ENCODE assay signal across 8 mouse cellular contexts in the genomic region with DNA sequence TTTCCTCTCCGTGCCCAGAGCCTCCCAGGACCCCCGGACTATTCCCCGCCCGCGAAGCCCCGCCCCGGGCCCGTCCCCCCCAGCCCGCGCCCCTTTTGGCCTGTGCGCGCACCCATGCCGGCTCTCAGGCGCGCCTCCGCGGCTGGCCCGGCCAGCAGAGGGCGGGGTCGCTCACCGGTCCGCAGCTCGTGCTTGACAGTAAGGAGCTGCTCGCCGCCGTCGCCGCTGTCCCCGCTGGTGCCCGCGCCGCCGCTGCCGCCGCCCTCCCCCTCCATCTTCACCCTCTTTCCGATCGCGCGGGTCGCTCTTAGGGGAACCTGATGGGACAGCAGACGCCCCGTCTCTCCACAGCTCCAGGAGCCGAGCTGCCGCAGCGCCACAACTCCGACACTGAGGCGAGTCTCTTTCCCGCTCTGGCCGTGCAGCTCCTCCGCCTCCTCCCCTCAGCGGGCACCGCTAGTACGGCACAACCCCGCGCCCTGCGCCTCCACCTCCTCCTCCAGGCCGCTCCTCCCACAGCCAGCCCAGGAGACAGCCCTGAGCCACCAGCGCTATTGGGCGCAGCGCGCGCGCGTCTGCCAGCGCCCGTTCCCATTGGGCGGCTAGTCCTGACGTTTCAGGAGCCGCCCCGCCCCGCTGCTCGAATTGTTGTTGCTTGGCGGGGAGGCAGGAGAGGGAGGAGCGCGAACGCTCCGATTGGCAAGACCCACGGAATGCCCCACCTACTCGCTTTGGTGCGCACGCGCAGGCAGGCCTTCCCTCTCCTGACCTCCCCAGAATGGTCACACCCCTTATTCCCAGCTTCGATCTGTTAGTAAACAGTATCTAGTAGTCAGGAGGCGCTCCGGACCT. TPM values are rescaled to one million over a fixed set of nuclear protein-coding genes. Genes with fewer than 3 reads are reported as not detected.
DNase-seq lines count a peak whose midpoint lies in the region; ATAC-seq lines count a peak whose summit lies in the region.

No protein-coding gene starts in this region.

- WGBS in hindbrain, embryonic 11.5 days, result 0% methylated on average over 56 of the region's 85 CpGs

- H3K36me3 ChIP-seq in hindbrain, embryonic 11.5 days (ENCODE audit: control insufficient read depth, insufficient read depth, low read length), result no peaks in the 10 kb centered on the region

- H3K9me3 ChIP-seq in hindbrain, embryonic 11.5 days (ENCODE audit: control insufficient read depth, low read length), result no peaks in the 10 kb centered on the region

- no peaks in the 10 kb centered on the region for H3K4me1 ChIP-seq in hindbrain, embryonic 11.5 days (replicated peaks; ENCODE audit: control insufficient read depth, insufficient read depth, low read length)

- H3K4me2 ChIP-seq in hindbrain, embryonic 11.5 days (replicated peaks; ENCODE audit: low read depth, low read length), result peak overlapping the region; percentile 52

- no peaks in the 10 kb centered on the region for H3K27me3 ChIP-seq in hindbrain, embryonic 11.5 days (ENCODE audit: control insufficient read depth, insufficient read depth, low read length)

- ATAC-seq in hindbrain, embryonic 11.5 days (ENCODE audit: low FRiP score), result peak; percentile 99

- H3K4me3 ChIP-seq in hindbrain, embryonic 11.5 days (ENCODE audit: low read depth, low read length), result peak overlapping the region; percentile 61

- peak; percentile 100 for DNase-seq in Muller cell, postnatal 12 days (ENCODE audit: inconsistent ontology term)
- DNase-seq in cerebellum, adult 9-11 months, result peak; percentile 100
- DNase-seq in frontal cortex, adult 2 months (ENCODE audit: extremely low spot score in 1 of 2, low spot score in 1 of 2), result peak; percentile 99 to 100
- DNase-seq in hindbrain, embryonic 11.5 days (ENCODE audit: low spot score), result peak; percentile 99
- DNase-seq in layer of hippocampus, postnatal 10 days (ENCODE audit: low spot score in 2 of 2), result peak; percentile 98
- peak; percentile 100 for DNase-seq in lung, postnatal 10 days
- DNase-seq in ovary, postnatal 36 days (ENCODE audit: low spot score), result peak; percentile 100
- DNase-seq in thymus, postnatal 25 days, result peak; percentile 99

- peak overlapping the region; percentile 65 for H3K9ac ChIP-seq in hindbrain, embryonic 11.5 days (ENCODE audit: low read depth, low read length)

- peak overlapping the region; percentile 88 for H3K27ac ChIP-seq in hindbrain, embryonic 11.5 days (ENCODE audit: low read depth, low read length)

RNA-seq across cellular contexts. Expression of gene Rps6ka5, which starts 2.0 kb away (rescaled TPM):
- 11.3 and 13.8 TPM in 2 replicates for polyA plus RNA-seq in frontal cortex, adult 2 months (2012; rRNA removed)
- polyA plus RNA-seq in hindbrain, embryonic 11.5 days (2014; fragmentation: Nextera tagmentation; extraction: Ambion mirVana), result 3.3 and 5.6 TPM in 2 replicates
- 10 to 100 TPM; 19.9 to 20.5 TPM for total RNA-seq in layer of hippocampus, postnatal 10 days (2021)

RNA-seq across cellular contexts. Expression of gene Dglucy, which starts 54.0 kb away (rescaled TPM):
- 7.0 and 9.4 TPM in 2 replicates for polyA plus RNA-seq in frontal cortex, adult 2 months (2012; rRNA removed)
- 0.57 TPM in 2 replicates for polyA plus RNA-seq in hindbrain, embryonic 11.5 days (2014; fragmentation: Nextera tagmentation; extraction: Ambion mirVana)
- total RNA-seq in layer of hippocampus, postnatal 10 days (2021), result 1 to 10 TPM; 5.8 to 6.6 TPM

Comparison
In these comparisons a context has a peak if more than half of its experiments do, and no peak if none do; other contexts are left out.
1. Peak in every context shown above with its lines: DNase-seq, ATAC-seq, H3K4me3 ChIP-seq and H3K27ac ChIP-seq.